Mouse (Mus musculus): ENCODE measurements at regions not wholly inside any gene's neighbourhood (a gene's known extent, or its start where the extent isn't known, plus 50 kb on each side); places are given as distances from the start of the nearest gene placed in this dataset.

- DNase-seq (ENCODE audit: low spot score in 2 of 2), result no peak
Observed at GRCm38 (mm10) chr9:101404034-101404433, 152.4 kb upstream of the Ppp2r3a start.

- no peak for DNase-seq (ENCODE audit: low spot score in 2 of 2)
Observed at GRCm38 (mm10) chr9:101402544-101403194, 151.1 kb upstream of the Ppp2r3a start.

- DNase-seq (ENCODE audit: low spot score in 2 of 2), result no peak
Observed at GRCm38 (mm10) chr9:101401416-101401815, 149.8 kb upstream of the Ppp2r3a start.

- no peak for DNase-seq (ENCODE audit: low spot score in 2 of 2)
Observed at GRCm38 (mm10) chr9:101398858-101399257, 147.3 kb upstream of the Ppp2r3a start.

GRCm38 (mm10) chr9:101369380-101369779, 117.8 kb upstream of the Ppp2r3a start:
- DNase-seq (ENCODE audit: low spot score in 2 of 2), result no peak

- no peak for DNase-seq (ENCODE audit: low spot score in 2 of 2)
Observed at GRCm38 (mm10) chr9:101356607-101357006, 105.0 kb upstream of the Ppp2r3a start.

- DNase-seq (ENCODE audit: low spot score in 2 of 2), result no peak
Observed at GRCm38 (mm10) chr9:101348771-101349170, 97.2 kb upstream of the Ppp2r3a start.

GRCm38 (mm10) chr9:101342887-101343286, 91.3 kb upstream of the Ppp2r3a start:
- DNase-seq (ENCODE audit: low spot score in 2 of 2), result no peak

GRCm38 (mm10) chr9:101340796-101341465, 89.3 kb upstream of the Ppp2r3a start:
- no peak for DNase-seq (ENCODE audit: low spot score in 2 of 2)

- no peak for DNase-seq (ENCODE audit: low spot score in 2 of 2)
Observed at GRCm38 (mm10) chr9:101329032-101329824, 77.6 kb upstream of the Ppp2r3a start.

GRCm38 (mm10) chr9:101326961-101327360, 75.4 kb upstream of the Ppp2r3a start:
- DNase-seq (ENCODE audit: low spot score in 2 of 2), result no peak

GRCm38 (mm10) chr9:101314036-101314435, 62.4 kb upstream of the Ppp2r3a start:
- peak in 1 of 2 experiments; percentile 64 for DNase-seq (ENCODE audit: low spot score in 2 of 2)

- no peak for DNase-seq (ENCODE audit: low spot score in 2 of 2)
Observed at GRCm38 (mm10) chr9:101306408-101306935, 54.9 kb upstream of the Ppp2r3a start.

- no peak for DNase-seq (ENCODE audit: low spot score in 2 of 2)
Observed at GRCm38 (mm10) chr9:101305730-101306129, 54.1 kb upstream of the Ppp2r3a start.

Measured in left cerebral cortex, adult 9 months (tissue).